Mouse (Mus musculus) T-cell, adult 66 days (primary cell): ENCODE results near the gene Mcidas. TPM values are rescaled to one million over a fixed set of nuclear protein-coding genes. Genes with fewer than 3 reads are reported as not detected.

ENCODE experiments used
- total RNA-seq, 2 experiments: library from RNA; stranded (reverse); gene quantifications; 3 replicates in 1 of 2; 4 replicates in 1 of 2; pipeline ENCODE4 v1.2.4; 2023

Mcidas gene
- not detected for total RNA-seq

DNA sequence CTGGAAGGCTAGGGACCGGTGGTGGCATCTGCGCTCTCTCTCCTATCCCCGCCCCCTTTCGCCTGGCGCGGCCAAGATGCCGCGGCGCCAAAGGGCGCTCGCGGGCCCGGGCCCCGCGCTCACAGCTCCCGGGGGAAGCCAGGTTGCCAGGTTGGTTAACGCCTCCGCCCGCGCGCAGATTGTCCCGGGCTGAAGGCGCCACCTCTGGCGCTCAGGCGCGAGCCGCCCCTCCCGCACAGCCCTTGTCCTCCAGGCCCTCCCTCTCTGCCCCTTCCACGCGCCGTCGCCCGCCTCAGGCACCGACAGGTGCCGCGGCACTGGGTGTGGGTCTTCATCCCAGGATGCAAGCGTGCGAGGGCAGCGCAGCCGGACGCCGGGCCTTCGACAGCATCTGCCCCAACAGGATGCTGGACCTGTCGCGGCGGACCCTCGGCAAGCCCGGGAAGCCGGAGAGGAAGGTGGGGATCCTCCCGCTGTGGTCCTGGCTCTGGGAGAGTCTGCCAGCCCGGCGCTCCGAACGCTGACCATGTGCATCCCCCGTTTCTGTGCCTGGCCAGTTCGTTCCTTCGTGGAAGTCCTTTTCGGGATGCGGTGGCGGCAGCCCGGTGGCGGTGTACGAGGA, at the start of gene Mcidas:
Mcidas (plus strand) TSS at position 315 of the 622 bp plus-strand sequence.

GRCm38 (mm10) chr13:112987532-112987943, 6.1 kb upstream of the Mcidas start, which contains the start of gene Ccno:
Gene Ccno (plus strand): TSS chr13:112987802.

DNA sequence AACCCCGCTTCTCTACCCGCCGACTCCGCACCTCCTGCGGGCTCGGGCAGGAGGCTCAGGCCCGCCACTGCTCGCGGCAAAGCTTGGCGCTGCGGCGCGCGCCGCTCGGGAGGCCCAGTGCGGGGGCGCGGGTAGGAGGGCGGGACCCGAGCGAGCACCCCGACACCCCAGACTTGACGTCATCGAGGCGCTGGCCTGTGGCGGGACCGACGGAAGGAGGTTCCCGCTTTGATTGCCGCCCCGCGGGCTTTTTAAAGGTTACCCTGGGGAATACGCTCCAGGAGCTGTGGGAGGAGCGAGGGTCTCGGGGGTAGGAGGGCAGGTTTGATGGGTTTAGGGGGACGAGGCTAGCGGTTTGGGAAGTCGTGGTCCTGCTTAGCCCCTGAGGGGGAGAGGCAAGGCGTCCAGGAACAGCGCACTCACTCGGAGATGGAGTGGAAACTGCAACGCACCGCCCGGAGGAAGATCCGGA, 41.3 kb downstream of the Mcidas start, which contains the start of gene Cdc20b:
Cdc20b (plus strand) TSS at position 162 of the 472 bp plus-strand sequence.

GRCm38 (mm10) chr13:113046211-113046883, 52.7 kb downstream of the Mcidas start, which contains the start of gene Gpx8:
Gene Gpx8 (minus strand): TSS chr13:113046410.

Other genes starting within 250 kb of the Mcidas start
- gene Plpp1, start 193.1 kb upstream of the Mcidas start, total RNA-seq, result under 1 TPM in 1 of 2 experiments, not detected in 1; 0.59 TPM
- gene Mtrex, start 66.4 kb upstream of the Mcidas start, total RNA-seq, result 10 to 100 TPM; 60.1 to 68.8 TPM
- gene Dhx29, start 66.4 kb upstream of the Mcidas start, total RNA-seq, result 10 to 100 TPM; 25.3 to 27.4 TPM
- under 1 TPM; 0.29 to 0.47 TPM for gene Ccno, start 6.0 kb upstream of the Mcidas start, total RNA-seq
- not detected for gene Cdc20b, start 41.3 kb downstream of the Mcidas start, total RNA-seq
- gene Gpx8, start 52.6 kb downstream of the Mcidas start, total RNA-seq, result not detected
- 100 to 1,000 TPM in 1 of 2 experiments, 10 to 100 TPM in 1; 98.3 to 114 TPM for gene Gzma, start 107.1 kb downstream of the Mcidas start, total RNA-seq
- gene Esm1, start 215.8 kb downstream of the Mcidas start, total RNA-seq, result 1 to 10 TPM in 1 of 2 experiments, not detected in 1; 1.1 TPM
- 10 to 100 TPM in 1 of 2 experiments, 1 to 10 TPM in 1; 3.5 to 11.9 TPM for gene Gzmk, start 232.1 kb downstream of the Mcidas start, total RNA-seq